Mouse (Mus musculus): ENCODE results near the gene Lrrc20.

DNA sequence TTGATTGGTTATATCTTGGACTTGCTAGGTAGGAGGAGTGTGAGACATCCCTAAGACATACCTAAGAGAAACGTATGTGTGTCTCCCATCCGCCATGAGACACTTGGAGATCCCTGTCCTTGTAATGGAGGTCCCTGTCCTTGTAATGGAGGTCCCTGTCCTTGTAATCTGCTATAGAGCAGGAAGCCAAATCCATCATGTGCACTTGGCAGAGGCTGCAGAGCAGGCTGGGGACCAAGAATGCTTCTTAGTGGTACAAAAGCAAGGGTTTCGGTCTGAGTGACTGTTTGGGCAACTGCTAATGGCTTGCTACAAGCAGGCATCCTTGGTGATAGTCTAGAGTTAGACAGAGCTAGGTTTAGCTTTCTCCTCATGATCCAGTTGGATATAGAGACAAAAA lies 55.3 kb downstream of the Lrrc20 start:
- TF ChIP-seq GATA1 (IDR thresholded peaks at IDR 0.05; ENCODE audit: borderline replicate concordance, low read length) (no peak), CTCF (IDR thresholded peaks at IDR 0.05; ENCODE audit: low read depth, low read length) (no peak)
